In the genomic region with DNA sequence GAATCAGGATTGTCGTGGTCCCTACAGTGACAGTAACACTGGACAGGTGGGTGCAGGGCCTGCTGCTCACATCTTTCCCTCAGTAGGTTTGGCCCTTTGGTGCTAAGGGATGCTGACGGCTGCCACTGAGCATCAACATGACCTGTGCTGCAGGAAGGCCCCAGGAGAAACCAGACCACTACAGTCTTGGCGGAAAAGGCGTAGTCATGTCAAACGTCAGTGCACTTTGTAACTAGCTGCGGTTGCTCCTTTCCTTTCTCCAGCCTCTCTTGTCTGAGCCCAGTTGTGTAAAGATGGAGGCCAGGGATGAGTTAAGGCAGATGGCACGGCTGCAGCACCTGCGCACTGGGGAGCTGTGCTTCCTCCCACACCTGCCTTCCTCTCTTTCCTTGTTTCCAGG, we compare ENCODE assay signal across 22 mouse cellular contexts. TPM values are rescaled to one million over a fixed set of nuclear protein-coding genes. Genes with fewer than 3 reads are reported as not detected.
"Had no signal": no experiment of that assay in that cellular context is flagged by ENCODE, and none has a peak within 500 bp of the region (broad histone marks: within the 10 kb centered on the region; RNA-seq: fewer than 3 reads in every experiment).

No protein-coding gene starts in this region.

- H3K27me3 ChIP-seq: intestine, embryonic 15.5 days; kidney, embryonic 15.5 days; liver, embryonic 15.5 days; midbrain, embryonic 13.5 days; neural tube, embryonic 15.5 days had no signal

- H3K4me1 ChIP-seq: intestine, embryonic 15.5 days; kidney, embryonic 15.5 days; limb, embryonic 10.5 days; midbrain, embryonic 13.5 days; neural tube, embryonic 15.5 days had no signal

- DNase-seq: kidney, adult 2 months; kidney, postnatal 14 days; lung, adult 2 months; lung, postnatal 36 days; right cerebral cortex, postnatal 4 days; spleen, adult 18-20 months had no signal

- H3K4me3 ChIP-seq: intestine, embryonic 15.5 days; kidney, embryonic 15.5 days; left cerebral cortex, adult 2 months; limb, embryonic 10.5 days; liver, embryonic 15.5 days; midbrain, embryonic 13.5 days; neural tube, embryonic 15.5 days had no signal

- H3K27ac ChIP-seq: intestine, embryonic 15.5 days; kidney, embryonic 15.5 days; left cerebral cortex, adult 2 months; limb, embryonic 10.5 days; liver, embryonic 15.5 days; midbrain, embryonic 13.5 days; neural tube, embryonic 15.5 days had no signal

- H3K36me3 ChIP-seq: intestine, embryonic 15.5 days; kidney, embryonic 15.5 days; limb, embryonic 10.5 days; liver, embryonic 15.5 days; midbrain, embryonic 13.5 days; neural tube, embryonic 15.5 days had no signal

RNA-seq across cellular contexts. Expression of a gene that starts 14.3 kb away (rescaled TPM):
- polyA plus RNA-seq: limb, embryonic 10.5 days; midbrain, embryonic 13.5 days; neural tube, embryonic 11.5 days; neural tube, embryonic 15.5 days had no signal

RNA-seq across cellular contexts. Expression of a gene that starts 21.3 kb away (rescaled TPM):
- total RNA-seq: layer of hippocampus, postnatal 25 days; left cerebral cortex, adult 2 months; left cerebral cortex, postnatal 14 days; megakaryocyte progenitor cell, adult 5-6 weeks; midbrain, postnatal 0 days had no signal
- polyA plus RNA-seq: intestine, embryonic 15.5 days; kidney, embryonic 15.5 days; limb, embryonic 10.5 days; limb, embryonic 14.5 days; liver, embryonic 11.5 days; liver, embryonic 15.5 days; lung, postnatal 0 days; midbrain, embryonic 13.5 days; midbrain, postnatal 0 days; neural tube, embryonic 11.5 days; neural tube, embryonic 15.5 days; stomach, embryonic 16.5 days had no signal
